Mouse (Mus musculus) lung, postnatal 0 days (tissue): ENCODE results near the gene Plcl1.

Source experiments
- CTCF ChIP-seq: IDR thresholded peaks from 2 replicates; pipeline ENCODE4 v1.5.1; 2016; ENCODE audit warnings: antibody characterized with exemption, mild to moderate bottlenecking
- EP300 ChIP-seq: IDR thresholded peaks from 2 replicates; pipeline ENCODE4 v1.6.1; 2016; ENCODE audit warnings: antibody characterized with exemption, mild to moderate bottlenecking, control low read depth

- TF ChIP-seq CTCF (no peak), EP300 (no peak)
Observed at GRCm38 (mm10) chr1:55604593-55604992, 198.9 kb downstream of the Plcl1 start.
